Mouse (Mus musculus): ENCODE measurements around the gene Pold3.

DNA sequence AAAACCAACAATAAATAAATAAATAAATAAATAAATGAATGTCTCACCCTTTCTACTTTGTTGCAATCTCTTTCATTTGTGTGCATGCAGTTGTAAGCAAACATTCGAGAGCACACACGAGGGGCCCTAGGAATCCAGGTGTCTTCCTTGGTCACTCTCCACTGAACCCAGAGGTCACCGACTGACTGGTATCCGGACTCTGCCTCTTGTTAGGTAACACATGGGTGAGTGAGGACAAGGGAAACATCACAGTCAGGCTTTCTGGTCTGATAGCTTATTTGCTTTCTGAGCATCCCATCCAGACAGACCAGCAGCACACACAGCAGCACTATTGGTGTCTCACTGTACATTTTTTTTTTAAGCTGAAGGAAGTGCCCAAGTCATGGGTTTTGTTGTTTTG lies 44.3 kb downstream of the Pold3 start:
- TF ChIP-seq CTCF (IDR thresholded peaks at IDR 0.05; ENCODE audit: borderline replicate concordance, insufficient read depth, low read depth, low read length): no peak
- TF ChIP-seq POLR2A (IDR thresholded peaks at IDR 0.05; ENCODE audit: borderline replicate concordance, insufficient read depth, low read length): no peak
